Mouse (Mus musculus) right cerebral cortex, adult 18-20 months (tissue): ENCODE measurements at regions not wholly inside any gene's neighbourhood (a gene's known extent, or its start where the extent isn't known, plus 50 kb on each side); places are given as distances from the start of the nearest gene placed in this dataset.
"Not testable (repeated sequence)": the region's sequence is repeated elsewhere in the genome, so short reads cannot be mapped to it uniquely, and the experiment has no call there.

Experiments
- DNase-seq: peaks from one replicate; pipeline ENCODE4 v3.0.0; 2022; ENCODE audit warnings: mixed read lengths

GRCm38 (mm10) chrX:103129347-103129746 lies 57.1 kb downstream of the Nap1l2 start:
- DNase-seq = not testable (repeated sequence)

GRCm38 (mm10) chrX:103109181-103109580 lies 77.3 kb downstream of the Nap1l2 start:
- peak; percentile 17 for DNase-seq

GRCm38 (mm10) chrX:103067730-103068621 lies 118.5 kb downstream of the Nap1l2 start:
- DNase-seq = peak; percentile 1

- DNase-seq = not testable (repeated sequence)
Observed at GRCm38 (mm10) chrX:103067107-103067506, 119.3 kb downstream of the Nap1l2 start.

GRCm38 (mm10) chrX:103026256-103027028 lies 98.3 kb downstream of the 1700018G05Rik start:
- DNase-seq = no peak

GRCm38 (mm10) chrX:103025495-103025894 lies 97.3 kb downstream of the 1700018G05Rik start:
- DNase-seq = not testable (repeated sequence)

- not testable (repeated sequence) for DNase-seq
Observed at GRCm38 (mm10) chrX:103013425-103014057, 85.4 kb downstream of the 1700018G05Rik start.

GRCm38 (mm10) chrX:103012298-103013243 lies 84.4 kb downstream of the 1700018G05Rik start:
- DNase-seq = not testable (repeated sequence)

- DNase-seq = not testable (repeated sequence)
Observed at GRCm38 (mm10) chrX:102993956-102994355, 65.8 kb downstream of the 1700018G05Rik start.
